Mouse (Mus musculus) liver, embryonic 14.5 days (tissue): ENCODE data around the gene Arpc1a. TPM values are rescaled to one million over a fixed set of nuclear protein-coding genes. Genes with fewer than 3 reads are reported as not detected.
"Not testable (repeated sequence)": the region's sequence is repeated elsewhere in the genome, so short reads cannot be mapped to it uniquely, and the experiment has no call there.

Source experiments
- ATAC-seq: fragments of 200-750 bp; cut with Nextera tagmentation; 2 replicates; pipeline ENCODE4 v1.8.0; 2017; ENCODE audit warnings: moderate number of reproducible peaks, mild to moderate bottlenecking, moderate library complexity; ENCODE audit not compliant: insufficient read depth
- DNase-seq, 3 experiments: peaks; one replicate each; pipeline ENCODE4 v3.0.0-alpha.2; 2012 to 2013; ENCODE audit warnings: low read depth in 3 of 3, low spot score in 3 of 3
- H3K27ac ChIP-seq: fragments of 300-500 bp; sonication (generic); 2 replicates; pipeline ENCODE4 v1.5.1; 2014; ENCODE audit warnings: moderate library complexity, mild to moderate bottlenecking, control low read depth, inconsistent platforms
- H3K27me3 ChIP-seq: fragments of 300-500 bp; sonication (generic); 2 replicates; pipeline ENCODE4 v1.6.1; 2014; ENCODE audit warnings: mild to moderate bottlenecking, low read length, moderate library complexity; ENCODE audit not compliant: control insufficient read depth, insufficient read depth
- H3K36me3 ChIP-seq: fragments of 300-500 bp; sonication (generic); replicated peaks from 2 replicates; pipeline ENCODE4 v1.6.1; 2014; ENCODE audit warnings: low read depth; ENCODE audit not compliant: control insufficient read depth, insufficient read depth
- H3K4me1 ChIP-seq, 2 experiments: fragments of 200-500 bp in 1 of 2; fragments of 300-500 bp in 1 of 2; sonication (generic) in 1 of 2; replicated peaks; 2 replicates each; pipeline ENCODE4 v1.6.1; 2012 to 2014; ENCODE audit warnings: antibody characterized with exemption in 1 of 2, inconsistent platforms in 1 of 2, low read length in 1 of 2; ENCODE audit not compliant: control insufficient read depth in 2 of 2, insufficient read depth in 2 of 2
- H3K4me2 ChIP-seq: fragments of 300-500 bp; sonication (generic); 2 replicates; pipeline ENCODE4 v1.6.1; 2014; ENCODE audit warnings: low read depth, mild to moderate bottlenecking, control low read depth, moderate library complexity
- H3K4me3 ChIP-seq, 2 experiments: fragments of 200-500 bp in 1 of 2; fragments of 300-500 bp in 1 of 2; sonication (generic) in 1 of 2; 2 replicates each; pipeline ENCODE4 v1.5.1; 2012 to 2014; ENCODE audit warnings: low read depth in 2 of 2, low read length in 2 of 2, mild to moderate bottlenecking in 2 of 2, control low read depth in 1 of 2, inconsistent platforms in 1 of 2, moderate library complexity in 1 of 2; ENCODE audit not compliant: insufficient read depth in 1 of 2
- H3K9ac ChIP-seq: fragments of 300-500 bp; sonication (generic); replicated peaks from 2 replicates; pipeline ENCODE4 v1.6.1; 2014; ENCODE audit warnings: mild to moderate bottlenecking, control low read depth, moderate library complexity
- H3K9me3 ChIP-seq: fragments of 300-500 bp; sonication (generic); 2 replicates; pipeline ENCODE4 v1.6.1; 2016; ENCODE audit warnings: low read length, mixed read lengths; ENCODE audit not compliant: control insufficient read depth
- CTCF ChIP-seq: IDR thresholded peaks from 2 replicates; pipeline ENCODE4 v1.5.1; 2016; ENCODE audit warnings: antibody characterized with exemption, low read depth, control low read depth
- EP300 ChIP-seq: IDR thresholded peaks from 2 replicates; pipeline ENCODE4 v1.6.1; 2016; ENCODE audit warnings: antibody characterized with exemption, low read depth
- WGBS: fragments of 180-500 bp; shearing (Covaris S2); extraction: QIAGEN DNeasy Blood & Tissue Kit; methylation state at CpG from one replicate; pipeline ENCODE4 v1.1.7; 2014; ENCODE audit not compliant: insufficient replicate concordance; 5-methylcytosine and 5-hydroxymethylcytosine counted together
- polyA plus RNA-seq, 2 experiments: library from polyadenylated mRNA; depleted of rRNA in 1 of 2; stranded (reverse) in 1 of 2; unstranded in 1 of 2; fragments of >200 nt; fragmentation: Nextera tagmentation in 1 of 2; extraction: Ambion mirVana in 1 of 2; gene quantifications; 2 replicates each; pipeline versions ENCODE4 v1.2.1 to v1.2.3; 2012 to 2014

The Arpc1a gene
- 42.0 and 47.2 TPM in 2 replicates for polyA plus RNA-seq (2012; rRNA removed)
- polyA plus RNA-seq (2014; fragmentation: Nextera tagmentation; extraction: Ambion mirVana), result 51.5 and 57.8 TPM in 2 replicates

- Histone ChIP-seq H3K4me2 (peak within 1 kb of the TSS; percentile 87), H3K27ac (no peak within 1 kb of the TSS), H3K9me3 (no peaks in the 10 kb centered on the region), H3K9ac (peak within 1 kb of the TSS; percentile 84), H3K4me3 (peak within 1 kb of the TSS; percentile 70 to 84), H3K27me3 (no peaks in the 10 kb centered on the region), H3K4me1 (peaks cover 6 to 8% of the 10 kb centered on the region in 2 experiments; a peak in 3 of 4 replicates), H3K36me3 (no peaks in the 10 kb centered on the region; the same call in 1 of the 2 replicates)
- WGBS, result under 1% methylated on average over 54 of the region's 54 CpGs
- ATAC-seq, result peak; percentile 99
- DNase-seq, result peak; percentile 80 to 87 (median 85)
- no peak for TF ChIP-seq EP300
- TF ChIP-seq CTCF, result 0 out of 2 replicates have a peak, but pooled peaks have one; percentile 1
Observed at GRCm38 (mm10) chr5:145083632-145084451, at the start of gene Arpc1a, which contains the start of gene Kpna7. Arpc1a (plus strand) TSS chr5:145083830. Kpna7 (minus strand) TSS chr5:145084030.

DNA sequence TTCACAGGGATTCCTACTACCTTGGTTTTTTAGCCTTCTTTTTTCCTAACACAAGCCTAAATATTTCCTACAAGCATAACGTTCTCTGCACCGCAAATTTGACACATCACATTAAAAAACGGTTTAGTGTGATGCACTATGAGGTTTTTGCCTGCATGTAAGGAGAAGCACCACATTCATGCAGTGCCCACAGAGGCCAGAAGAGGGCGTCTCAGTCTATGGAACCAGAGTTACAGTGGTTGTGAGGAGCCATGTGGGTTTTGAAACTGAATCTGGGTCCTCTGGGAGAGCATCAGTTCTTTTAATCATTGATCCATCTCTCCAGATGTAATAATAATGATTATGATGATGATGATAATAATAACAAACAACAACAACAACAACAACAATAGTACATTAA is 42.0 kb upstream of the Arpc1a start:
- no peaks in the 10 kb centered on the region for H3K4me1 ChIP-seq
- H3K9me3 ChIP-seq, result no peaks in the 10 kb centered on the region
- H3K27ac ChIP-seq, result no peak overlapping the region
- WGBS, result 32% methylated on average over 4 of the region's 4 CpGs
- no peak overlapping the region for H3K4me2 ChIP-seq
- ATAC-seq, result no peak
- H3K27me3 ChIP-seq, result no peaks in the 10 kb centered on the region
- H3K4me3 ChIP-seq, result no peak overlapping the region
- DNase-seq, result no peak
- no peak overlapping the region for H3K9ac ChIP-seq
- H3K36me3 ChIP-seq, result no peaks in the 10 kb centered on the region
- TF ChIP-seq EP300 (no peak), CTCF (peak; percentile 67)

DNA sequence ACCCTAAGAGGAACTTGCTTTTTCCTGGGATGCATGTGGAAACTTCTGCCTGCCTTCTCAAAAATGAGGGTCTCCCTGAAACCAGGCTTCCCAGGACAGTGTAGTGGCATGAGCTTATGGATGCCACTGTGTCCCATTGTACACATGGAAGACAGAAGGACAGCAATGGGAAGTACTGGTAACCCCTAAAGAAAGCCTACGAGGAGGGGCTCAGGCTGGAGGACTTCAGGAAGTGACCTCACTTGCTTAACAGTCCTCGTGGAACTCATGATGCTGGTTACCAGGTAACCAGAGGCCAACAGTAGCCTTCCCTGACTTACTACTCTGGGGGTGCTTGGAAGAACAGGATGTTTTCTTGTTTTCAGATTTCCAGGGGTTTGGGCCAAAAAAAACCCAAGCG is 40.9 kb upstream of the Arpc1a start, which contains the start of gene 1700018F24Rik:
TSS of gene 1700018F24Rik (plus strand) at position 301 of the 400 bp plus-strand sequence.
- 33% methylated on average over 3 of the region's 3 CpGs for WGBS
- ATAC-seq, result not testable (repeated sequence)

DNA sequence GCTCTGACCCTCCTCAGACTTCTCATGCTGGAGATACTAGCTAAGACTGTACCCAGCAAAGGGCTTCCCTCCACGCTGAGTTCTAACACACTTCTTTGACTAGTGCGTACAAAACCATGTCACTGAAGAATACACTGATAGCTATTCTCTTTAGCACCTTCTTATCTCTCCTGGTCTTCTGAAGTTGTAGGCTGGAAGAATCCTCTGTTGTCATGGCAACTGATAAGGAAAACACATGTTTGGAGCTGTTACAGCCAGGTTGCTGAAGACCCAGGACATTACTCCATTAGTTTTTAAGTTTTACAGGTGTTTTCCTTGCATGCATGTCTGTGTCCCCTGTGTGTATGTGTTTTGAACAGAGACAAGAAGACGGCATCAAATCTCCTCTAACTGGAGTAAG is 29.4 kb upstream of the Arpc1a start:
- 27% methylated on average over 3 of the region's 3 CpGs for WGBS
- ATAC-seq, result peak; percentile 39; the same call in 1 of the 2 replicates

More for the DNA sequence above, 40.9 kb upstream of the Arpc1a start, which contains the start of gene 1700018F24Rik:
- H3K36me3 ChIP-seq, H3K9ac ChIP-seq, H3K27ac ChIP-seq, DNase-seq, H3K9me3 ChIP-seq, H3K4me2 ChIP-seq, H3K27me3 ChIP-seq, H3K4me1 ChIP-seq, H3K4me3 ChIP-seq: not testable (repeated sequence)

GRCm38 (mm10) chr5:145057907-145058306 is 25.7 kb upstream of the Arpc1a start:
- no peak overlapping the region for H3K9ac ChIP-seq
- DNase-seq (no peak), ATAC-seq (no peak)
- no peaks in the 10 kb centered on the region for H3K36me3 ChIP-seq
- H3K4me3 ChIP-seq, result no peak overlapping the region
- TF ChIP-seq CTCF (no peak), EP300 (no peak)
- no peaks in the 10 kb centered on the region for H3K27me3 ChIP-seq
- H3K27ac ChIP-seq, result no peak overlapping the region
- H3K4me2 ChIP-seq, result no peak overlapping the region
- H3K9me3 ChIP-seq, result no peaks in the 10 kb centered on the region
- H3K4me1 ChIP-seq, result 0 out of 4 replicates have a peak, but pooled peaks cover 0 to 2% of the 10 kb centered on the region in 2 experiments
- WGBS, result 64% methylated on average over 8 of the region's 8 CpGs

More for the DNA sequence above, 29.4 kb upstream of the Arpc1a start:
- not testable (repeated sequence) for H3K9ac ChIP-seq, H3K9me3 ChIP-seq, H3K27ac ChIP-seq, H3K36me3 ChIP-seq, H3K4me1 ChIP-seq, H3K4me3 ChIP-seq, H3K4me2 ChIP-seq, H3K27me3 ChIP-seq
- DNase-seq, result peak; percentile 20 to 32 (median 22)
